Mouse (Mus musculus) ovary, postnatal 36 days (tissue): ENCODE measurements around the gene Lhx1.

Experiments used
- DNase-seq: peaks from one replicate; pipeline ENCODE4 v3.0.0; 2022; ENCODE audit warnings: low spot score, mixed read lengths

The Lhx1 gene

GRCm38 (mm10) chr11:84525421-84526274, at the start of gene Lhx1:
TSS of gene Lhx1 (minus strand) at chr11:84525535.
- peak; percentile 18 for DNase-seq

DNA sequence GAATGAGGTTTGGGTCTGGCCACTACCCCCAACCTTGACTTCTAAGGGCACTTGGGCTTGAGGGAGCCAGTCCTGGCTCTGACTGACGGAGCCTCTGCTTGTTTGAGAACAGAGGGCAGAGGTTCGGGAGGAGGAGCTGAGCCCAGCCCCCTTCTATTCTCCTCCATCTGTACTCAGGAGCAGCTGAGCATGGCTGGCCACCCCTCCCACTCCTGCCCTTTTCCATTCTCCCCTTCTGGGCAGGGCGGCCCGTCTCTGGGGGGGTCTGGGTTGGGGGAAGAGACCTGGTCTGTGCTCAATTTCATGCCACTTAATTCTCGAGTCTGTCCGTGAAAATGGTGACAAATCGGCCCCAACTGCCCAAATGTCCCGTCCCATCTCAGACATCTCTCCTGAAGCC, 49.5 kb upstream of the Lhx1 start:
- DNase-seq: no peak

- no peak for DNase-seq
Observed at GRCm38 (mm10) chr11:84573637-84574036, 48.3 kb upstream of the Lhx1 start.

- no peak for DNase-seq
Observed at GRCm38 (mm10) chr11:84570812-84571211, 45.5 kb upstream of the Lhx1 start.

- DNase-seq: no peak
Observed at GRCm38 (mm10) chr11:84570392-84570791, 45.1 kb upstream of the Lhx1 start.

- no peak for DNase-seq
Observed at GRCm38 (mm10) chr11:84569052-84569751, 43.9 kb upstream of the Lhx1 start.

DNA sequence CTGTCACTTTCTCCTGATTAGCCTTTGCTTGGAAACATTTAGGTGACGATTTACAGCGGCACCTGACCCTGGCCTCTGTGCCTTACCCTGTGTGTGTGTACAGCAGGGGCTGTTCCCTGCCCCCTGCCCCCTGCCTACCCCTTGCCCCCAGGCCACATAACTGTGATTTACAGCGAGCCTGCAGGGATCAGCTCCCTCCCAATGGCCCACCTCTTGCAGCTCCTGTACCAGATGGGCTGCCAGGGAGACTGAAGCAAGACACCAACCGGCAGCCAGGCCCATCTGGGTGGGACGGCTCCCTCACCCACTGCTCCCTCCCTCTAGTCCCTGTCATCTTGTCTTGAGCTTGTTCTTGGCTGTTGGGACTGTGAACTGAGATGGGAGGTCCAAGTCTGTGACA, 43.1 kb upstream of the Lhx1 start:
- no peak for DNase-seq

DNA sequence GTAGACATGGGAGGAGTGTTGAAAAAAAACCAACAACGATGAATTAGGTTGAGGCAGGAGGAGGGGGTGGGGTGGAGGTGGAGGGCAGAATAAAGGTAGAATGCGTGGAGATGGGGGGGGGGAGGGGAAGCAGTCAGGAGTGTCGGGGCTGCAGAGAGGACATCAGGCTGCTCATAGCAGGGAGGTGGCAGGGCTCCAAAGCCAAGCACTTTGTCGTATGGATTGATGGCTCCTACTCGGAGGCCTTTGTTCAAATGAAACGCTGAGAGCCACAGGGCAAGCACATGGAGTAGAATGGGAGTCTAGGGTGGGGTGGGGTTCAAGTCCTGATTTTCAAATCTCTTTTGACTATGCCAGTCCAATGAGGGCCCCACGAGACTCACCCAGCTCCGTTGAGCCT, 41.4 kb upstream of the Lhx1 start:
- no peak for DNase-seq

- DNase-seq: no peak
Observed at GRCm38 (mm10) chr11:84565224-84565623, 39.9 kb upstream of the Lhx1 start.

- DNase-seq: no peak
Observed at GRCm38 (mm10) chr11:84563360-84563759, 38.0 kb upstream of the Lhx1 start.

DNA sequence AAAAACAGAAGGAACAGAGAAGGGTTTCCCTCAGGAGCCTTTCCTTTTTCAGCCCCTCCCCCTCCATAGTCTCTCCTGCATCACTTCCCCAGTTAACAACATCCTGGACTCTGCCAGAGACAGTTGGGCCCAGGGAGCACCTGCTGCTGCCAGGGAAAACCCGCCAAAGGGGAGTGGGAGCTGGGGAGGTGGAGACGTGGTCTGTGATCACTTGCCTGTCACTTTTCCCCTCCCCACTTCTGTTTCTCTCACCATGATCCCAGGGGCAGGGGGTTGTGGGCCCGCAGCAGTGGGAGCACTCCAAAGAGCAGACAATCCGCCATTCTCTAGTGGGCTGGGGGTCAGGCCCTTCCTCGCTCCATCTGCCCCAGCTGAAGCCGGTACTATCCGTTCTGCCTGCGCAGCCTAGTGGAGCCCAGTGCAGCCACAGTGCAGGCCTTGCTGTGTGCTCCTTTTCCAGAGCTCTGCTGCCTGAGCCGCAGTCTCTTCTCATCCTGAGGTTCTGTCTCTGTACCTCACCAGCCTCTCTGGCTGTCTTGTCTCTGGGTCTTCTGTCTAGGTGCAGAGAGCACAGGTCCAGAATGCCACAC, 37.5 kb upstream of the Lhx1 start:
- DNase-seq: no peak

DNA sequence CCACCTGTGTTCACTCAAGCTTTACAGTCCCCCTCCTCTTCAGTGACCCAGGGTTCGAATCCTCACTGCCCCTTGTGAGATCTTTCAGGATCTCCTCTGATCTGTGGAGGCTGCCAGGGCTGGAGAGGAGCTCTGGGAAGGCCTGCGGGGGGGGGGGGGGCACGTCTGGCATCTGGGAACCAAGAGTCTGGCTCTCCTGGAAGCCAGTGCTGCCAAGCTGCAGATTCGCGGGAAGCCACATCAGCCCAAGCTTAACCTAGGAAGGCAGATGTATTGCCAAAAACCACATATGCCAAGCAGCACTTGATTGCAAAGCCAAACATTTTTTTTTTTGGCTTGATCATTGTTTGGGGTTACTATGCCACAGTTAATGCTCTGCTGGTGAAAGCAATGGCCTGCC, 36.2 kb upstream of the Lhx1 start:
- DNase-seq: no peak

GRCm38 (mm10) chr11:84553821-84554450, 28.6 kb upstream of the Lhx1 start:
- DNase-seq: no peak

DNA sequence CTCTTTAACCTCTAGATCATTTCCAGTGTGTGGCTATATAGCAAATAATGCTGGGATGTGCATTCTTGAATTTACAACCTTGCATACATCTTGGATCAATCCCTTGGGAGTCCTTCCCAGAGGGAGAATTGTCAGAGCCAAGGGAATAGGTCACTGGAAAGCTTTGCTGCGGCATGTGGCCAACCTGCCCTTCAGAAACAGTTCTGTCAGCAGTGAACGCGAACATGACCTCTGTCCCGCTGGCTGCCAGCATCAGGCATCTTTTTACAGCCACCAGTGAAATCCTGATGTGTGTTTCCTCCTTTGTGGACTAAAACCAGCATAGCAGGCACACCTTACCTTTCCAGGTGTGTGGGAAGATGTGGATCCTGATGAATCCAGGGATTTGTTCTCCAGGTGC, 26.0 kb upstream of the Lhx1 start:
- no peak for DNase-seq

GRCm38 (mm10) chr11:84549258-84549791, 24.0 kb upstream of the Lhx1 start:
- DNase-seq: no peak

DNA sequence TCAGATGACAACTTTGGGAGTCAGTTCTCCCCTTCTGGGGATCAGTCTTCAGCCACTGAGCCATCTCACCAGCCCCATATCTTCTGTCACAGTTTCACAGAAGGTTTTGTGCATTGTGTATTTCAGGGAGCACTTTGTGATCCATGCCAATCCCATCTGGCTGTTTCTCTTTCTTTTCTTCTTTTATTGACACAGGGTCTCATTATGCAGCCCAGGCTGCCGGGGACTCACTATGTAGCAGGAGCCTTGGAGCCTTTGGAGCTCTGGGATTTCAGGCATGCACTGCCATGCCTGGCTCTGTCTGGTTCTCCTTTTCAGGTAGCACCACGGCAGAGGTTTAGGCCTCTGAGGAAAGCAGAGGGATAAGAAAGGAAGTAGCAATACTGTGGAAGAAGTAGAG, 23.0 kb upstream of the Lhx1 start:
- DNase-seq: no peak

DNA sequence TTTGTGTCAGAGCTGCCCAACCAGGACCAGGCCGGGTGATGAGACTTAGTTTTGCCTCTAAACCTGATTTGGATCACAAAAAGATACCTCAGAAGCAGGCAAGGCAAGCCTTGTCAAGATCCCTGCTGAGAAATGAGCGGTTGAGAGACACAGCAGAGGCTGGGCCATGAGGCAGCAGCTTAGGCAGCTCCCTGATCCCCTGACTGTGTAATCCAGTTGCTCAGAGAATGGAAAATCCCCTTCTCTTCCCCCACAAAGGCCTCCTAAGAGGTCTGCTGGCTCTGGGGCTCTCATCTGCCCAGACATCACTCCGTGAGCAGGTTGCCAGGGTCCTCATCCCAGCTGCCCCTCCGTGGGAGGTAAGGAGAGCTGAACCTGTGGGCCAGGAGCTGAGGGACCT, 14.6 kb upstream of the Lhx1 start:
- DNase-seq: no peak

DNA sequence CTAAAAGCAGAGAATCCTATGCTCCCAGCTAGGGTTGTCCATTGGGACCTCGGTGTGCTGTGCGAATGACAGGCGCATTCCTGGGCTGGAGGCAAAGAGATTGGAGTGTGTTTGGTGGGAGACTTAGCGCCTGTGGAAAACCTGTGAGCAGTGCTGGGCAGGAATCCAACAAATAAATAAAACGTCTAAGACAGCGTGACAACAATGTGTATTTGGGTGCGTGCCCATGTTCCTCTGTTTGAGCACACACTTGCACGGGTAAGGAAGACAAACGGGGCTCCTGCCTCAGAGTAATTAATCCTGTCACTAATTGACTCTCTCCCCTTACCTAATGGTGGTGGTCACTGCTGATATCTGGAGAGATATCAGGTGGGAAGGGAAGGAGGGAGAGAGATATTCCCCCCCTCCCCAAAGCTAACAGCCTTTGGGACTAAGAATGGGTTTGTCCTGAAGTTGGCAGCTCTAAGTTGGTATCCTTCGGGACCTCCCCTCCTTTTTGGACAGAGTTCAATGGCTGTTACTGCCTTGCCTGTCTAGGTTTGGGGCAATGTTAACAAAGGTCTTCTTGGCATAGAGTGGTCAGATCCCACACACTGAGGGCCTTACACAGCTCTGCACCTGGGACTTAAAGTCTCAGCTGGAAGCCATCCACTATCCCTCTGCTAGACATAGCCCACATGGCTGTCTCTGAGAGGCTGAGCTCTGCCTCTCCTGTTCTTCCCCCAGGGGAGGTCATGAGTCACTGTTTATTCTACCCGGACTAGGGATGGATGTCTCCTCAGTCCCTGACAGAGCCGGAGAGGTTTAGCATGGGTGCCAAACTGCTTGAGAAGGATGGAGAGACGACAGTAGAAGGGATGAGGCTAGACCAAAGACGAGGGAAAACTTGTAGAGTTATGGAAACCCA, 4.7 kb upstream of the Lhx1 start:
- DNase-seq: no peak

DNA sequence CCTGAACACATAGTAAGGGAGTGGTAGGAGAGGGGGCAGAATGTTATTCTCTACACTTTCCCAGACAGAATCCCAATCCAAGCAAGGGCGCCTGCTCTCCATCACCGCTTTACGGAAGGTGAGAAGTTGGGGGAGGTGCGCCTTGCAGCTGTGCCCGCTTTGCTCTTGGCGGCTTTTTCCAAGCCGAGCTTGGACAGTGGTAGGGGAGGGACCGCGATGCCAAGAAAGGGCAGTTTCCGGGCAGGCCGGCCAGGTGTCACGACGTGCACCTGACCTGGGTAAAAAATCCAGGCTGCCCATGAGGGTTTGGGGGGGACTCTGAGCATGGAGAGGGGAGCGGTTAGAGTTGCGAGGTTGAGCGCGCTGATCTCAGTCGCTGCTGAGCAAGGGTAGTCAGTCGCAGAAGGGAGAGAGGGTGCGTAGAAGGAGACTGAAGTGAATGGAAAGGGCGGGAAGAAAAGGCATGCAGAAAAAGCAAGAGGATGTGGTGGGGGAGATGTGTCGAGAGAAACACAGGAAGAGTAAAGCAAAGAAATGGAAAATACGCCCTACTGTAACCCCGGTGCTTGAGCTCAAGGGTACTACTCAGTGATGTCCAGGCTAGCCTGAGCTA, 3.9 kb upstream of the Lhx1 start:
- no peak for DNase-seq

DNA sequence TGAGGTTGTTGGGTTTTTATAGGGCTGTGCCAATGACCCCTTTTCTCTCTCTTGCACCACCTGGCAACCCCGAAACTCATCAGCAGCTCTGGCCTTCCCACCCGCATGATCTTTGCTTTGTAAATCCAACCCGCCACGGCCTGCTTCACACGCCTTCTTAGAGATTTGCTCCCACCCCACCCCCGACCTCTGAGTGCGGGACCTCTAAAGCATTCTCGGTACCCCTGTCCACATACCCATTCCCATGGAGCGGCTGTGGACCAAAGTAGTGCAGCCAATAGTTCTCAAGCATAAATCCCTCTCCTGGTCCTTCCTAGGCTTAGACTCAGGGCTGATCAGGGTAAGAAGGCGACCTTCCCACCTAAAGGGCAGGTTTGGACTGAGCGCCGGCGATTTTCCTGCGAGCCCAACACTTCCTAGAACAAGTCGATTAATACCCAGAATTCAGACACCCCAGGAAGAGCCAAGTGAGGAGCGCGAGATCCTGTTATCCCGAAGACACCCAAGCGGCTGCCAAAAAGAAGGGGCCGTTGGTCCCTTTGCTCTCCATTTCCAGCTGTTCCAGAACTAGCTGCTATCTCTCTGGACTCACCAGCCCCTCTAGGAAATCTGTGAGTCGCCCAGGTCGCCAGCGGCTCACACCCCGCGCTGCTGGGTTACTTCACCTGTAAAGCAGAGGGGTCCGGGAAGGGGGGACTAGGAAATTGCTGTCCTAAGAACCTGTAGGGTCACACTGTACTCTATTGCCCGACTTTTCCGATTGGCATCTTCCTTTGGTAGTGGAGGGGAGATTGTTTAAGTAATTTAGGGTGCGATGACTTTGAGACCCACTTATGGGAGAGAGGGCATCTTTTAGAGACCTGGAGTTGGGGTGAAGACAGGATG, 1.9 kb upstream of the Lhx1 start:
- no peak for DNase-seq
